Mouse (Mus musculus): ENCODE data around the gene Crybb2.

The Crybb2 gene

DNA sequence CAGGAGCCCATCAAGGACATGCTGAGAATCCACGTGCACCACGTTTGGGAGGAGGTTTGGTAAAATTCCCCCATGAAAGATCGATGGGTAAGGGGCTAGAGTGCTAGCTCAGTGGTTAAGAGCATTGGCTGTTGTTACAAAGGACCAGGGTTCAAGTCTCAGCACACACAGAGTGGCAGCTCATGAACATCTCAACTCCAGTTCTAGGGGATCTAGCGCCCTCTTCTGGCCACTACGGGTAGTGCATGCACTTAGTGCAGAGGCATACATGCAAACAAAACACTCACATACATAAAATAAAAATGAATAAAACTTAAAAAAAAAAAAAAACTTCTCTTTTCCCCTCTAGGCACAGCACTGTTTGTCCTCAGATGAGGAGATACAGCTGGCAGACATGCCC lies 8.8 kb upstream of the Crybb2 start:
- Histone ChIP-seq H3K36me3 (ENCODE audit: insufficient read depth, low read length) (no peaks in the 10 kb centered on the region), H3K9me3 (ENCODE audit: low read length) (no peaks in the 10 kb centered on the region), H3K27me3 (ENCODE audit: insufficient read depth, low read length) (peaks cover 39% of the 10 kb centered on the region), H3K4me3 (replicated peaks; ENCODE audit: low read length) (no peak overlapping the region), H3K4me1 (replicated peaks; ENCODE audit: low read depth, low read length) (peaks cover 37% of the 10 kb centered on the region)
- TF ChIP-seq NANOG (IDR thresholded peaks at IDR 0.05; ENCODE audit: borderline replicate concordance, low read length) (no peak), CTCF (conservative IDR thresholded peaks at IDR 0.05; ENCODE audit: low read length) (peak; percentile 88)

DNA sequence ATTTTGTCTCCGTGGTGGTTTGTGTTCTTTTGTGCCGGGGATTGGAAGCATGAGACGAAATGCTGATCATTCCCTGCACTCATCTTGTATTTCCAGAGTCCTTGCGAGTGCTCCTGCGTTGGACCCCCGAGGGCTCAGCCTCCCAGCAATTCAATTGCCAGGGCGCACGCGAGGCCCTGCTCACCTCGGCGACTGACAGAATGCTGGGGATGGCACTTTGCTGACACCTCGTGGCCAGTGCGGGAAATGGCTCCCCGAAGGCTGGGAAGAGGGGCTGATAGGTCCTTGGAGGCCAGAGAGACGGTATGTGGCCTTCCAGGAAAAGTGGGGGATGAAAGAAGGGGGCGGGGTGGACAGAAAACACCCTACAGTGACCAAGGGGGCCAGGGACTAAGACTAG lies 15.6 kb downstream of the Crybb2 start:
- H3K27me3 ChIP-seq (ENCODE audit: insufficient read depth, low read length) = peaks cover 22% of the 10 kb centered on the region
- H3K4me1 ChIP-seq (replicated peaks; ENCODE audit: low read depth, low read length) = peaks cover 6% of the 10 kb centered on the region
- no peak overlapping the region for H3K4me3 ChIP-seq (replicated peaks; ENCODE audit: low read length)
- 0 out of 2 replicates have a peak, but pooled peaks cover 8% of the 10 kb centered on the region for H3K9me3 ChIP-seq (ENCODE audit: low read length)
- no peak for TF ChIP-seq POU5F1 (IDR thresholded peaks at IDR 0.05; ENCODE audit: borderline replicate concordance, low read length)
- peak; percentile 59 for TF ChIP-seq CTCF (conservative IDR thresholded peaks at IDR 0.05; ENCODE audit: low read length)
- TF ChIP-seq NANOG (IDR thresholded peaks at IDR 0.05; ENCODE audit: borderline replicate concordance, low read length) = no peak
- no peaks in the 10 kb centered on the region for H3K36me3 ChIP-seq (ENCODE audit: insufficient read depth, low read length)

DNA sequence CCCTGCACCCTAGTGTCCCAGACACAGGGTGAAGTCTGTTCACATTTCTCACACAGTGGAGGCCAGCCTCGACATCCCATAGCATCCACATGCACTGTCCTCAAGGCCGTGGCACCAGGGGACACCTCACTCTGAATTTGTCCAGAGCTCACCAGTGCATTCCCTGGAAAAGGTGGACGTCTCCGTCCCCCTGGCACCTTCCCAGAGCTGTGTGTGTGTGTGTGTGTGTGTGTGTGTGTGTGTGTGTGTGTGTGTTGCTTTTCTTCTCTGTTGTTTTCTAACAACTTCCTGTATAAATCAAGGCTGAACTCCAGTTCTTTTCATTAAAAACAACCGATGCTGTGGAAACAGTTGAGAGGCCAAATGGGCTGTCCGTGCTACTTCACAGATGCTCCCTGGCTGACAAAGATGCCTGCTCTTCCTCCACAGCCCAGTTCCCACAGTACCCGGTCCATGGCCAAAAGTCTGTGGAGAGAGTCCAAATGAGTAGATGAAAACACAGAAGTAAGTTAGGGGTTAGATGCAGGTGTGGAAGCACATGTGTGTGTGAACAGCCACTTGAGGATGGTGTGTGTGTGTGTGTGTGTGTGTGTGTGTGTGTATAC lies 19.2 kb downstream of the Crybb2 start:
- no peak overlapping the region for H3K4me3 ChIP-seq (replicated peaks; ENCODE audit: low read length)
- peaks cover 21% of the 10 kb centered on the region for H3K27me3 ChIP-seq (ENCODE audit: insufficient read depth, low read length)
- H3K9me3 ChIP-seq (ENCODE audit: low read length) = 0 out of 2 replicates have a peak, but pooled peaks cover 8% of the 10 kb centered on the region
- H3K36me3 ChIP-seq (ENCODE audit: insufficient read depth, low read length) = no peaks in the 10 kb centered on the region
- peaks cover 10% of the 10 kb centered on the region for H3K4me1 ChIP-seq (replicated peaks; ENCODE audit: low read depth, low read length)
- no peak for TF ChIP-seq NANOG (IDR thresholded peaks at IDR 0.05; ENCODE audit: borderline replicate concordance, low read length)

DNA sequence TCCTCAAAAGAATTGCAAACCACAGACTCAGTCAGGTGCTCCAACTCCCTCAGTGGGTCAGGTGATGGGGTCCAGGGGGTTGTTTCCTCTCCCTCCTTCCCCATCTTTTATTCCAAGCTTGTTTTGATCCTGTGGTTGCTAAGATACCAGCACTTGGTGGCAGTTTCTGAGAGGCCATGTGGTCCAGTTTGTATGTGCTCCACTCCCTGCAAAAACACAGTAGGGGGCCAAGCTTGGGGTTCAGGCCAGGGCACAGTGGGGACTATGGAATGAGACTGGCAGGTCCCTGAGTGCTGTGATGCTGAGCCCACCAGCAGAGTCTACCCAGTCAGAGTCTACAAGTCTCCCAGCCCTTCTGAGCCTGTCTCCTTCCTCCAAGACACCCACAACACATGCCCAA lies 20.0 kb downstream of the Crybb2 start:
- Histone ChIP-seq H3K4me1 (replicated peaks; ENCODE audit: low read depth, low read length) (peaks cover 14% of the 10 kb centered on the region), H3K27me3 (ENCODE audit: insufficient read depth, low read length) (peaks cover 18% of the 10 kb centered on the region), H3K9me3 (ENCODE audit: low read length) (0 out of 2 replicates have a peak, but pooled peaks cover 8% of the 10 kb centered on the region), H3K4me3 (replicated peaks; ENCODE audit: low read length) (no peak overlapping the region), H3K36me3 (ENCODE audit: insufficient read depth, low read length) (no peaks in the 10 kb centered on the region)
- TF ChIP-seq POU5F1 (IDR thresholded peaks at IDR 0.05; ENCODE audit: borderline replicate concordance, low read length) = no peak
- no peak for TF ChIP-seq NANOG (IDR thresholded peaks at IDR 0.05; ENCODE audit: borderline replicate concordance, low read length)
- TF ChIP-seq CTCF (conservative IDR thresholded peaks at IDR 0.05; ENCODE audit: low read length) = no peak; the same call in 1 of the 2 replicates

DNA sequence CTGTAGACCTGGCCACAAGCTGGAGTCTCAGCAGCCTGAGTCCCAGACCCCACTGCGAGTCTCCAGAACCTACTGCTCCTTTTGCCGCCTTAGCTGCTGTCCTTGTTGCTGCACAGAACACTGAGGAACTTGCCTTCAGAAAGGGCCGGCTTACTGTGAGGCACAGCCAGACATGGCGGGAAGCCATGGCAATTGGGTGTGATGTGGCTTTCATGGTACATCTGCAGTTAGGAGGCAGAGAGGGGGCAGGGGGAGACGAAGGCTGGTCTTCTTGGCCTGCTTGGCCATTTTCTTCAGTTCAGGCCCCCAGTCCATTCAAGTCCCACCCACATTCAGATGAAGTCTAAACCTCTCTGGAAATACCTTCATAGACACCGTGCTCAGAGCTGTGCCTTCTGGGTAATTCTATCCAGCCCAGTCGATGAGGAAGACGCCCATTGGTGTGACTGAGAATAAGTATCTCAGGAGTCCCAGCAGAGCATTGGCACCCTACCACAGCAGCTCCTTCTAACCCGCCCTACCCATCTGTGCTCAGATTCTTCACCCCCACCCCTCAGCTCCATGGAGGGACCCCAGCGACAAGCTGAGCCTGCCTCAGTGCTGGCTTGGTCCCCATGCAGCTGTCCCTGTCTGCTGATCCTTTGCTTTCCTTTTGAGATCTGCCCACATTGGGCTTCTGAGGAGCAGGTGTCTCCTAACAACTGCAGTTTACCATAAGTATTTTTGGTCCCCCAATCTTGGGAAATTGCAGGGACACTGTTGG lies 24.2 kb downstream of the Crybb2 start:
- peaks cover 10% of the 10 kb centered on the region for H3K4me1 ChIP-seq (replicated peaks; ENCODE audit: low read depth, low read length)
- no peaks in the 10 kb centered on the region for H3K36me3 ChIP-seq (ENCODE audit: insufficient read depth, low read length)
- H3K27me3 ChIP-seq (ENCODE audit: insufficient read depth, low read length) = no peaks in the 10 kb centered on the region
- TF ChIP-seq CTCF (conservative IDR thresholded peaks at IDR 0.05; ENCODE audit: low read length) (no peak), NANOG (IDR thresholded peaks at IDR 0.05; ENCODE audit: borderline replicate concordance, low read length) (no peak), POU5F1 (IDR thresholded peaks at IDR 0.05; ENCODE audit: borderline replicate concordance, low read length) (no peak)
- H3K4me3 ChIP-seq (replicated peaks; ENCODE audit: low read length) = peak overlapping the region; percentile 37; the same call in 1 of the 2 replicates
- no peaks in the 10 kb centered on the region for H3K9me3 ChIP-seq (ENCODE audit: low read length)

DNA sequence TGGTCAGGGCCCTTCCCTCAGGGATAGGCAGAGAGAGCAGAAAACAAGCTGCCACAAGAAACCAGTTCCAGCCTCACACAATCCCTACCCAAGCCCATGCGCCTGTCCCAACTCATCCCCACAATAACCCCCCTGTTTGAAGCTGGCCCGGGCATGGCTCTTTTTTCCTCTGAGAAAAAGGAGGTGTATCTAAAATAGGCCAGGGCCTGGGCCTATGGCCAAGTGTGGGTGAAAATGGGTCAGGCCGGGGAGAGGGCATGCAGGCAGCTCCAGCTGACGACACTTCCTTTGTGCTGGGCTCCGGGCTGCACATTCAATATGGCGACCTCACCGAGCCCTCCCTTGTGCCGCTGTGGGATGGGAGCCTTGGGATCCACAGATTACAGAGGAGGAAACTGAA lies 26.4 kb downstream of the Crybb2 start:
- no peak overlapping the region for H3K4me3 ChIP-seq (replicated peaks; ENCODE audit: low read length)
- peaks cover 17% of the 10 kb centered on the region for H3K4me1 ChIP-seq (replicated peaks; ENCODE audit: low read depth, low read length)
- H3K27me3 ChIP-seq (ENCODE audit: insufficient read depth, low read length) = peaks cover 4% of the 10 kb centered on the region; the same call in 1 of the 2 replicates
- H3K9me3 ChIP-seq (ENCODE audit: low read length) = 0 out of 2 replicates have a peak, but pooled peaks cover 2% of the 10 kb centered on the region
- no peaks in the 10 kb centered on the region for H3K36me3 ChIP-seq (ENCODE audit: insufficient read depth, low read length)
- TF ChIP-seq NANOG (IDR thresholded peaks at IDR 0.05; ENCODE audit: borderline replicate concordance, low read length) (no peak), CTCF (conservative IDR thresholded peaks at IDR 0.05; ENCODE audit: low read length) (no peak), POU5F1 (IDR thresholded peaks at IDR 0.05; ENCODE audit: borderline replicate concordance, low read length) (no peak)

DNA sequence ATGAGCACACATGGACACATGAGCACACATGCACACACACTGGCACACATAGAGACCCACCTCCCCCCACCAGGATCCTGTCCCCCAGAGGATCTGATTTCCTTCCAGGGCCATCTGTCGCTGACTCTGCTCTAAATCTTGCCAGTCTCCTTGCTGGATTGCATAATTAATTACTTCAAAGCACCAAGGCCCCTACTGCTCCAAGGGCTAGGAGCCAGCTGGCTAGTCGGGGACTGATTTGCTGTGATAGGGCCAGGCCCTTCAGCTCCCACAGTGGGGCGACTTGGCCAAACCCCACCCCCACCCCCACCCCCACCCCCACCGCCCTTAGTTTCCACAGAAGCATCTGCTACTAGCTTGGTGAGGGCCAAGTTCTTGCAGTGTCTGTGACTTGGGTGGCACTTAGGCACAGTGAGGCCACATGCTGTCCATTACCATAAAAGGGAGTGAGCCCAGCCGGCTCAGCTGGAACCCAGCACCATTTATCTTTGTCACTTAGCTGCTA lies 28.3 kb downstream of the Crybb2 start:
- TF ChIP-seq CTCF (conservative IDR thresholded peaks at IDR 0.05; ENCODE audit: low read length) (no peak), NANOG (IDR thresholded peaks at IDR 0.05; ENCODE audit: borderline replicate concordance, low read length) (no peak), POU5F1 (IDR thresholded peaks at IDR 0.05; ENCODE audit: borderline replicate concordance, low read length) (no peak)
- Histone ChIP-seq H3K9me3 (ENCODE audit: low read length) (0 out of 2 replicates have a peak, but pooled peaks cover 2% of the 10 kb centered on the region), H3K4me1 (replicated peaks; ENCODE audit: low read depth, low read length) (peaks cover 30% of the 10 kb centered on the region), H3K27me3 (ENCODE audit: insufficient read depth, low read length) (peaks cover 4% of the 10 kb centered on the region; the same call in 1 of the 2 replicates), H3K36me3 (ENCODE audit: insufficient read depth, low read length) (no peaks in the 10 kb centered on the region), H3K4me3 (replicated peaks; ENCODE audit: low read length) (no peak overlapping the region)

DNA sequence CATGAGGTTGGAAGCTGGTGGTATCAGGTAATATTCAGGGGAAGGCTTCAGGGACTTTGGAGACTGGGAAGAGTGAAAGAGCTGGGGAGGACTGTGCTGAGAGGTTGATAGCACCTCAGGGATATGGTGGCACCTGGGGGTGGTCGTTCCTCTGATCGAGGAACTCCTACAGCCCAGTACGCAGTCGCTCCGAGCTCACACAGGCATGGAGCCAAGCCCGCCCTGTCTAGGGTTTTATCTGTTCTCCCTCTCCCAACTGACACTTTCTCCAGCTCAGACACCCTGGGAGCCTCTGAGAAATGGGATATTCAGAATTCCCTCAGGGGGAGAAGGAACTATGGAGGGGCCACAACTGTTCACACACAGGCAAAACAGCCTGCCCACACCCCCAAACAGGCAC lies 29.1 kb downstream of the Crybb2 start:
- Histone ChIP-seq H3K36me3 (ENCODE audit: insufficient read depth, low read length) (no peaks in the 10 kb centered on the region), H3K4me1 (replicated peaks; ENCODE audit: low read depth, low read length) (peaks cover 36% of the 10 kb centered on the region), H3K4me3 (replicated peaks; ENCODE audit: low read length) (no peak overlapping the region), H3K27me3 (ENCODE audit: insufficient read depth, low read length) (peaks cover 4% of the 10 kb centered on the region; the same call in 1 of the 2 replicates), H3K9me3 (ENCODE audit: low read length) (0 out of 2 replicates have a peak, but pooled peaks cover 2% of the 10 kb centered on the region)
- TF ChIP-seq NANOG (IDR thresholded peaks at IDR 0.05; ENCODE audit: borderline replicate concordance, low read length) = no peak
- TF ChIP-seq POU5F1 (IDR thresholded peaks at IDR 0.05; ENCODE audit: borderline replicate concordance, low read length) = no peak
- no peak for TF ChIP-seq CTCF (conservative IDR thresholded peaks at IDR 0.05; ENCODE audit: low read length)
